Mouse (Mus musculus) forebrain, embryonic 16.5 days (tissue): ENCODE results near the gene Dnttip2. TPM values are rescaled to one million over a fixed set of nuclear protein-coding genes. Genes with fewer than 3 reads are reported as not detected.
A peak's percentile ranks its signal among the peaks of the same experiment; 100 is the strongest.
"Not testable (repeated sequence)": the region's sequence is repeated elsewhere in the genome, so short reads cannot be mapped to it uniquely, and the experiment has no call there.

ENCODE experiments used
- ATAC-seq: fragments of 200-750 bp; cut with Nextera tagmentation; 2 replicates; pipeline ENCODE4 v1.8.0; 2017; ENCODE audit warnings: mild to moderate bottlenecking, moderate library complexity
- H3K27ac ChIP-seq: fragments of 300-500 bp; sonication (generic); 2 replicates; pipeline ENCODE4 v1.5.1; 2014; ENCODE audit warnings: low read length, control low read depth
- H3K27me3 ChIP-seq: fragments of 300-500 bp; sonication (generic); replicated peaks from 2 replicates; pipeline ENCODE4 v1.6.1; 2014; ENCODE audit warnings: low read length; ENCODE audit not compliant: control insufficient read depth, insufficient read depth
- H3K36me3 ChIP-seq: fragments of 300-500 bp; sonication (generic); 2 replicates; pipeline ENCODE4 v1.6.1; 2014; ENCODE audit not compliant: control insufficient read depth, insufficient read depth
- H3K4me1 ChIP-seq: fragments of 300-500 bp; sonication (generic); replicated peaks from 2 replicates; pipeline ENCODE4 v1.6.1; 2014; ENCODE audit warnings: low read length; ENCODE audit not compliant: control insufficient read depth, insufficient read depth
- H3K4me2 ChIP-seq: fragments of 300-500 bp; sonication (generic); 2 replicates; pipeline ENCODE4 v1.6.1; 2014; ENCODE audit warnings: mild to moderate bottlenecking, low read length, control low read depth
- H3K4me3 ChIP-seq: fragments of 300-500 bp; sonication (generic); replicated peaks from 2 replicates; pipeline ENCODE4 v1.5.1; 2014; ENCODE audit warnings: mild to moderate bottlenecking, low read length, control low read depth
- H3K9ac ChIP-seq: fragments of 300-500 bp; sonication (generic); replicated peaks from 2 replicates; pipeline ENCODE4 v1.6.1; 2014; ENCODE audit warnings: low read depth, low read length, control low read depth
- H3K9me3 ChIP-seq: fragments of 300-500 bp; sonication (generic); 2 replicates; pipeline ENCODE4 v1.6.1; 2016; ENCODE audit warnings: low read length; ENCODE audit not compliant: control insufficient read depth
- WGBS: fragments of 180-500 bp; shearing (Covaris S2); extraction: QIAGEN DNeasy Blood & Tissue Kit; methylation state at CpG from one replicate; pipeline ENCODE4 v1.1.7; 2014; 5-methylcytosine and 5-hydroxymethylcytosine counted together
- polyA plus RNA-seq: library from polyadenylated mRNA; unstranded; fragments of >200 nt; fragmentation: Nextera tagmentation; extraction: Ambion mirVana; gene quantifications from 2 replicates; pipeline ENCODE4 v1.2.1, GENCODE M21; 2015

Gene Dnttip2
- polyA plus RNA-seq, 1 experiment from 2014 or later = 51.9 TPM

DNA sequence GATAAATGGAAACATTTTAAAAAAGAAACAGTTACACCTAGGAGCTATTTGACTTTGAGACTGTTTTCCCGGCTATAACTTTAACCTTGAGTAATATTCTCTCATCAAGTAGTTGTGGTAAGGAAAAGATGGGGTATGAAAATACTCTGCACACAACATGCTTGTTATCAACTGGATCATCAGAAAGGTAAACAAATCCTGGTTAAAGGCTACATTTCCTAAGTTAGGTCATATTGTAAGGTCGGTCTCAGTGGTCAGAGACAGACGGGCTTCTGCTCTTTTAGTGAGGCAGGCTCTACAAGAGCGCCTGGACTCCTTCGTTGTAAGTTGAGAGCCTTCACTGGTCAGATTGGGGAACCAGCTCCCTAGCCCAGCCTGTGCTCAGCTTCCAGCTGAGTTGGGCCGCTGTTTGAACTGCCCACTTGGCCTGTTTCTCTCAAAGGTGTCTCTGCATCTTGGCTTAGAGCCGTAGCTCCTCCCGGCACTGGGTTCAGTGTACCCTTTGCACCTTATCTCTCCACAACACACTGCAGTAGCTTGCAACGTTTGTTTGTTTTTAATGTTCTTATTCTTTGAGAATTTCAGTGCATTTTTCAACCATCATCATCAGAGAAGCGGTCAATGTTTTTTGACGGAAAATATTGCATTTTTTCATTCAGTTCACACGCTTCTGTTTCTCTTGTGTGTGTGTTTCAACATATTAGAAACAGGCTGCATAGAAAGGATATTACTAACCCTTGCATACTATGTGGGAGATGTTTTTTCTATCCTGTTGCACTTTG, 27.0 kb upstream of the Dnttip2 start:
- Histone ChIP-seq H3K4me1 (peaks cover 15% of the 10 kb centered on the region), H3K4me3 (peak overlapping the region; percentile 81), H3K27ac (no peak overlapping the region), H3K9me3 (no peaks in the 10 kb centered on the region; the same call in 1 of the 2 replicates), H3K9ac (0 out of 2 replicates have a peak overlapping the region, but pooled peaks have one; percentile 9), H3K4me2 (peak overlapping the region; percentile 57), H3K27me3 (no peaks in the 10 kb centered on the region), H3K36me3 (no peaks in the 10 kb centered on the region)
- WGBS = 68% methylated on average over 12 of the region's 12 CpGs
- ATAC-seq = no peak

DNA sequence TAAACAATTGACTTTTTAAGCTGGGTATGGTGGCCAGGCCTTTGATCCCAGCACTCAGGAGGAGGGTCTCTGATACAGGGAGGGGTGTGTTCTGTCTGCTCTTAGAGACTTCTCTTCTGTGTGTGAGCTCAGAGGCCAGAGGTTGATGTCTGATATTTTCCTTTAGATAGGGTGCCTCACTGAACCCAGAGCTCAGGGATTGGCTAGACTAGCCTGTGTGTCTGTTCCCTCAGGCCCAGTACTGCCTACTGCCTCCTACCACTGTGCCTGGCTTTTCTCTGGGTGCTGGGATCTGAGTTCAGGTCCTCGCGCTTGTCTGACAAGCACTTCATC, 26.5 kb upstream of the Dnttip2 start:
- no peaks in the 10 kb centered on the region; the same call in 1 of the 2 replicates for H3K9me3 ChIP-seq
- no peak for ATAC-seq
- H3K27me3 ChIP-seq = no peaks in the 10 kb centered on the region
- H3K27ac ChIP-seq = no peak overlapping the region
- WGBS = 100% methylated on average over 2 of the region's 2 CpGs
- H3K4me2 ChIP-seq = no peak overlapping the region
- no peaks in the 10 kb centered on the region for H3K36me3 ChIP-seq
- peaks cover 15% of the 10 kb centered on the region for H3K4me1 ChIP-seq
- no peak overlapping the region for H3K4me3 ChIP-seq
- no peak overlapping the region for H3K9ac ChIP-seq

DNA sequence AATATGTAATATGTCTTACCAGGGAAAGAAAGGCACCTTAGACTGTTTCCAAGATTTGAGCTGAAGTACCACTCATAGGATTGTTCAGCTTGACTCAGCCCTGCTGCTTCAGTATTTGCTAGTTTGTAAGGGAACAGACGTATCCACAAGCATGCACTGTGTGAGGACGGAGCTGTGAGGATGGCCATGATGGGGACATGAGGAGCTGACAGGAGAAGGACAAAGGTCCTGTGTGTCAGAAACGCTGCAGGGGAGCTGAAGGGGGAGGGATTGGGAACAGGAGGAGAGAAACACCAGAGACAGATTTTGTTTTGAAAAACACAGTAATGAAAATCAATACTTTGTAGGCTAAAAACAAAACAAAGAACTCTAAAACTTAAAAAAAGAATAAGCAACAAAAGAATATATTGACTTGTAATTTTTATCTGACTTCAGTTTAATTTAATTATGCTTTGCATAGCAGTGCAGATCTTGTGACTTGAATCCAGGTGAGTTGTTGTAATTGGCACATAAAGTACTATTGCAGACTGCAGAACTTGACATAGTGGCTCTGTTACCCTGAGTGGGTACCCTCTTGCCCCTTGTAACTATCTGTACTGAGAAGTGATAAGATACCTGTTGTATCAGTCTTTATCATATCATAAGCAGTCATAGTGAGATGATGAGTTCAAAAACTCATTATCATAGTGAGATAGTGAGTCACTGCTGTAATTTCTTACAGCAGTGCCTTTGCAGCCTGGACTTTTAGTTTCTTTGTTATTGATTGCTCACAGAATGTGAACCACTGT, 21.5 kb upstream of the Dnttip2 start:
- H3K9ac ChIP-seq = no peak overlapping the region
- no peaks in the 10 kb centered on the region; the same call in 1 of the 2 replicates for H3K9me3 ChIP-seq
- no peak overlapping the region for H3K4me2 ChIP-seq
- no peaks in the 10 kb centered on the region for H3K36me3 ChIP-seq
- WGBS = 47% methylated on average over 3 of the region's 3 CpGs
- no peak for ATAC-seq
- no peak overlapping the region for H3K4me3 ChIP-seq
- H3K27ac ChIP-seq = no peak overlapping the region
- H3K4me1 ChIP-seq = peaks cover 3% of the 10 kb centered on the region
- no peaks in the 10 kb centered on the region for H3K27me3 ChIP-seq

DNA sequence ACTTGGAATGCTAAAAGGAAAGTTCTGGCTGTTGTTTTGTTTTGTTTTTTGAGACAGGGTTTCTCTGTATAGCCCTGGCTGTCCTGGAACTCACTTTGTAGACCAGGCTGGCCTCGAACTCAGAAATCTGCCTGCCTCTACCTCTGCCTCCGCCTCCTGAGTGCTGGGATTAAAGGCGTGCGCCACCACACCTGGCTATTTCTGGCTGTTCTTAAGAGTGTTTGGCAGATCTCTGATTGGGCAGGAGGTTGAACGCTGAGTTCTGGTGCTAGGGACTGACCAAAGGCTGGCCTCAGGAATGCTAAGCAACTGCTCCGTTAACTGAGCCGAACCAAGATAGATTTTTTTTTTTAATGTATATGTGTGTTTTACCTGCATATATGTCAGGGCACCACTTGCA, 20.1 kb upstream of the Dnttip2 start:
- 89% methylated on average over 7 of the region's 7 CpGs for WGBS
- not testable (repeated sequence) for H3K9me3 ChIP-seq, H3K36me3 ChIP-seq, H3K4me1 ChIP-seq, H3K27ac ChIP-seq, H3K4me2 ChIP-seq, H3K4me3 ChIP-seq, ATAC-seq, H3K27me3 ChIP-seq, H3K9ac ChIP-seq

DNA sequence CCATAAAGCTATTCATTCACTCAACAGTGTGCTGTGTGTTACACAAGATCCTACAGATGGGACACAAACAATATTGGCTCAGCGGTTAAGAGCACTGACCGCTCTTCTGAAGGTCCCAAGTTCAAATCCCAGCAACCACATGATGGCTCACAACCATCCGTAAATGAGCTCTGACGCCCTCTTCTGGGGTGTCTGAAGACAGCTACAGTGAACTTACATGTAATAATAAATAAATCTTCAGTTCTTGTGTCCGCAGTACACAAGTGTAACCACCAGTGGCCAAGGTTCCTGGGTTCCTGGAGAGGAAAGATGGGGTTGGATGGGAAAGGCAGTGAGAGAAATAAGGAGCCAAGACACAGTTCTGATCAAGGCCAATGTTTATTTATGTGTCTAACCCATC, 4.2 kb upstream of the Dnttip2 start:
- H3K27me3 ChIP-seq = no peaks in the 10 kb centered on the region
- ATAC-seq = no peak
- peaks cover 4% of the 10 kb centered on the region; the same call in 1 of the 2 replicates for H3K36me3 ChIP-seq
- H3K9ac ChIP-seq = no peak overlapping the region
- WGBS = 72% methylated on average over 5 of the region's 5 CpGs
- H3K27ac ChIP-seq = no peak overlapping the region
- no peak overlapping the region for H3K4me3 ChIP-seq
- peaks cover 4% of the 10 kb centered on the region for H3K4me1 ChIP-seq
- H3K9me3 ChIP-seq = no peaks in the 10 kb centered on the region
- no peak overlapping the region for H3K4me2 ChIP-seq

DNA sequence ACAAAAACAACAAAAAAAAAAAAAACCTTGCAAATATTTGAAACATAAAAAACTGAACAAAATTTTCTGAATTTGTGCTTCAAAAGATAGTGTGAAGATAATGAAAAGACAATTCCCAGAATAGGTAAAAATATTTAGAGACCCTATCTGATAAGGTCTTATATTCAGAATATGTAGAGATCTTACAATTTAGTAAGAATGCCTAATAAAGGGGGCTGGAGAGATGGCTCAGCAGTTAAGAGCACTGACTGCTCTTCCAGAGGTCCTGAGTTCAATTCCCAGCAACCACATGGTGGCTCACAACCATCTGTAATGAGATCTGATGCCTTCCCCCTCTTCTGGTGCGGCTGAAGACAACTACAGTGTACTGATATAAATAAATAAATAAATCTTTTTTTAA, 1.6 kb upstream of the Dnttip2 start:
- not testable (repeated sequence) for H3K9ac ChIP-seq, H3K4me3 ChIP-seq, H3K27ac ChIP-seq, H3K36me3 ChIP-seq, H3K4me2 ChIP-seq, H3K27me3 ChIP-seq, ATAC-seq, H3K9me3 ChIP-seq
- H3K4me1 ChIP-seq = peaks cover 25% of the 10 kb centered on the region
- WGBS = 67% methylated on average over 1 of the region's 1 CpGs

DNA sequence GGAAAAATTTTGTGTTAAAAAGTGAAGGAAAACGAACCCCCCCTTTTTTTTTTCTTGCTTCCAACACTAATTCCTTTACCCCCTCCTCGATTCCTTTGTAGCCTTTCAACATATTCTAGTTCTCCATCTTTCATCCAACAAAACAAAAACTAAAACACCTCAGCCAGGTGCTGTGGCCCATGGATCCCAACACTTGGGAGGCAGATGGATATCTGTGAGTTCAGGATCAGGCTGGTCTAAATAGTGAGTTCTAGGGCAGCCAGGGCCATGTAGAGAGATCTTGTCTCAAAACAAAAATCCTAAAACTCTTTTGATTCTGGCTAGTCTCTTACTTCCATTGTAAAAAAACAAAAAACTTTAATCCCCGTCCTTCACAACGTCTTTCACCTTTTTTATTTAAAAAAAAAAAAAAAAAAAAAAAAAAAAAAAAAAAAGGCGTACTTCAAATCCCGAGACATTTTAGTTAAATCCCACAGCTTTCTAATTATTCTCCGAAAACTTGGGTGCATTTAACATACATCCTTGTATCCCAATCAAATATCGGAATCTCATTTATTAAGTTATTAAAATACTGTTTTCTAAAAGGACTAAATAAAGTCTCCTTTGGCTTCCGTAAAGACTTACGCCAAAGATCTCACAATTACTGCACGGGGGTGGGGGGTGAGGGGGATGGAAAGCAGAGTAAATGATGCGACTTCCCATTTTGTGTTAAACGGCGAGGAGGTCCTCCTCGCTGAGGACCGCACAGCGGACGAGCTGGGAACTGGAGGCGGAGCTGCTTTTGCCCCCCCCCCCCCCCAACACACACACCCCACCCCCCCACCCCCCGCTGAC, 564 bp upstream of the Dnttip2 start:
- peak overlapping the region; percentile 61 for H3K27ac ChIP-seq
- H3K27me3 ChIP-seq = no peaks in the 10 kb centered on the region
- peak overlapping the region; percentile 93 for H3K9ac ChIP-seq
- no peak for ATAC-seq
- 8% methylated on average over 18 of the region's 20 CpGs for WGBS
- peak overlapping the region; percentile 97 for H3K4me3 ChIP-seq
- H3K9me3 ChIP-seq = no peaks in the 10 kb centered on the region
- H3K4me1 ChIP-seq = peaks cover 34% of the 10 kb centered on the region
- peaks cover 3% of the 10 kb centered on the region; the same call in 1 of the 2 replicates for H3K36me3 ChIP-seq
- H3K4me2 ChIP-seq = peak overlapping the region; percentile 44

GRCm38 (mm10) chr3:122275111-122275510, 923 bp downstream of the Dnttip2 start:
- 71% methylated on average over 10 of the region's 10 CpGs for WGBS
- peak overlapping the region; percentile 94 for H3K4me2 ChIP-seq
- no peaks in the 10 kb centered on the region for H3K9me3 ChIP-seq
- no peaks in the 10 kb centered on the region for H3K27me3 ChIP-seq
- peak overlapping the region; percentile 97 for H3K4me3 ChIP-seq
- peaks cover 3% of the 10 kb centered on the region; the same call in 1 of the 2 replicates for H3K36me3 ChIP-seq
- H3K9ac ChIP-seq = peak overlapping the region; percentile 93; the same call in 1 of the 2 replicates
- peaks cover 34% of the 10 kb centered on the region for H3K4me1 ChIP-seq
- H3K27ac ChIP-seq = no peak overlapping the region
- ATAC-seq = no peak

DNA sequence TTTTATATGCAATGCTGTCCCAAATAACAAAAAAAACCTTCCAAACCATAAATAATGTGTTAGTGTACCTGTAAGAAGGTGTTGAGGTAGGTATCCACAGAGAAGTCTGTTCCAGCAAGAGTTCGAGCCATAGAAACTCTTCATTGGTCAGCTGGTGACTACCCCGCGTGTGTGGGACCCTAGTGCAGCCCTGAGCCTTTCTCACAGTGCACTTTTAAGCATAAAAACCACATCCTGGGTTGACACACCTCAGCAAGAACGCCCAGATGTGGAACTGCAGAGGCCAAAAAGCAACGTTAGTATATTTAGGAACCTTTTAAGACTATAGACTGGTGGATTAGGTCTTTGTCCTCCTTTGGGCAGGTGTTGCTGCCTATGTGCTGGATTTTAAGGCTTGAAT, 13.0 kb downstream of the Dnttip2 start:
- Histone ChIP-seq H3K27ac (no peak overlapping the region), H3K4me3 (no peak overlapping the region), H3K27me3 (no peaks in the 10 kb centered on the region), H3K4me2 (no peak overlapping the region), H3K4me1 (peaks cover 10% of the 10 kb centered on the region), H3K36me3 (peaks cover 26% of the 10 kb centered on the region), H3K9ac (no peak overlapping the region), H3K9me3 (no peaks in the 10 kb centered on the region)
- ATAC-seq = no peak
- 74% methylated on average over 5 of the region's 5 CpGs for WGBS
